Mouse (Mus musculus): ENCODE data around the gene Klhl10.

Gene Klhl10

GRCm38 (mm10) chr11:100441797-100442196 is at the start of gene Klhl10, which contains the start of gene Nt5c3b:
Gene Klhl10, plus strand, starts transcription at chr11:100441917.
Gene Nt5c3b, minus strand, starts transcription at chr11:100441808.
- no peak for DNase-seq (ENCODE audit: low spot score)

- DNase-seq (ENCODE audit: low spot score): no peak
Observed at GRCm38 (mm10) chr11:100392958-100393357, 48.8 kb upstream of the Klhl10 start.

GRCm38 (mm10) chr11:100393733-100394132 is 48.0 kb upstream of the Klhl10 start:
- DNase-seq (ENCODE audit: low spot score): no peak

GRCm38 (mm10) chr11:100394353-100395074 is 47.2 kb upstream of the Klhl10 start:
- no peak for DNase-seq (ENCODE audit: low spot score)

- no peak for DNase-seq (ENCODE audit: low spot score)
Observed at GRCm38 (mm10) chr11:100395200-100395599, 46.5 kb upstream of the Klhl10 start.

- DNase-seq (ENCODE audit: low spot score): peak; percentile 32
Observed at GRCm38 (mm10) chr11:100395861-100396631, 45.7 kb upstream of the Klhl10 start.

- DNase-seq (ENCODE audit: low spot score): peak; percentile 51
Observed at GRCm38 (mm10) chr11:100396886-100397599, 44.7 kb upstream of the Klhl10 start.

- peak; percentile 98 for DNase-seq (ENCODE audit: low spot score)
Observed at GRCm38 (mm10) chr11:100397600-100398389, 43.9 kb upstream of the Klhl10 start, which contains the start of gene Jup. Gene Jup, minus strand, starts transcription at chr11:100397763.

GRCm38 (mm10) chr11:100398517-100398916 is 43.2 kb upstream of the Klhl10 start:
- DNase-seq (ENCODE audit: low spot score): no peak

- no peak for DNase-seq (ENCODE audit: low spot score)
Observed at GRCm38 (mm10) chr11:100399320-100399719, 42.4 kb upstream of the Klhl10 start.

GRCm38 (mm10) chr11:100399727-100400538 is 41.8 kb upstream of the Klhl10 start:
- no peak for DNase-seq (ENCODE audit: low spot score)

- DNase-seq (ENCODE audit: low spot score): no peak
Observed at GRCm38 (mm10) chr11:100400842-100401241, 40.9 kb upstream of the Klhl10 start.

- DNase-seq (ENCODE audit: low spot score): no peak
Observed at GRCm38 (mm10) chr11:100402240-100402639, 39.5 kb upstream of the Klhl10 start.

GRCm38 (mm10) chr11:100402682-100403081 is 39.0 kb upstream of the Klhl10 start:
- DNase-seq (ENCODE audit: low spot score): no peak

- DNase-seq (ENCODE audit: low spot score): no peak
Observed at GRCm38 (mm10) chr11:100403445-100404134, 38.1 kb upstream of the Klhl10 start.

GRCm38 (mm10) chr11:100404456-100405074 is 37.2 kb upstream of the Klhl10 start:
- DNase-seq (ENCODE audit: low spot score): no peak

- DNase-seq (ENCODE audit: low spot score): no peak
Observed at GRCm38 (mm10) chr11:100406273-100406672, 35.4 kb upstream of the Klhl10 start.

GRCm38 (mm10) chr11:100406995-100407705 is 34.6 kb upstream of the Klhl10 start:
- DNase-seq (ENCODE audit: low spot score): no peak

Data from embryo, embryonic 10 days (tissue).